Mouse (Mus musculus) hindlimb bud, embryonic 11.5 days (tissue): ENCODE results near the gene Eif4a2.
"Not testable (repeated sequence)": the region's sequence is repeated elsewhere in the genome, so short reads cannot be mapped to it uniquely, and the experiment has no call there.

Experiments used
- DNase-seq: peaks from one replicate; pipeline ENCODE4 v3.0.0-alpha.2; 2012; ENCODE audit warnings: low read depth, low spot score; ENCODE audit errors: extremely low spot score

Gene Eif4a2

GRCm38 (mm10) chr16:23107231-23107942, at the start of gene Eif4a2:
Gene Eif4a2 (plus strand): TSS chr16:23107444.
- DNase-seq, result peak; percentile 93

- DNase-seq, result not testable (repeated sequence)
Observed at GRCm38 (mm10) chr16:23057668-23058447, 49.4 kb upstream of the Eif4a2 start, which contains the start of gene Kng1. Gene Kng1 (plus strand): TSS chr16:23057865.

- not testable (repeated sequence) for DNase-seq
Observed at GRCm38 (mm10) chr16:23059630-23060029, 47.6 kb upstream of the Eif4a2 start.

- not testable (repeated sequence) for DNase-seq
Observed at GRCm38 (mm10) chr16:23060781-23061325, 46.4 kb upstream of the Eif4a2 start.

GRCm38 (mm10) chr16:23077516-23077915, 29.7 kb upstream of the Eif4a2 start:
- not testable (repeated sequence) for DNase-seq

- DNase-seq, result not testable (repeated sequence)
Observed at GRCm38 (mm10) chr16:23087159-23087558, 20.1 kb upstream of the Eif4a2 start.

GRCm38 (mm10) chr16:23087712-23088111, 19.5 kb upstream of the Eif4a2 start:
- not testable (repeated sequence) for DNase-seq

- not testable (repeated sequence) for DNase-seq
Observed at GRCm38 (mm10) chr16:23088491-23088890, 18.8 kb upstream of the Eif4a2 start.

GRCm38 (mm10) chr16:23091345-23091744, 15.9 kb upstream of the Eif4a2 start:
- DNase-seq, result not testable (repeated sequence)

GRCm38 (mm10) chr16:23093321-23093953, 13.8 kb upstream of the Eif4a2 start:
- no peak for DNase-seq

GRCm38 (mm10) chr16:23094136-23094535, 13.1 kb upstream of the Eif4a2 start:
- DNase-seq, result no peak

- DNase-seq, result not testable (repeated sequence)
Observed at GRCm38 (mm10) chr16:23095581-23095980, 11.7 kb upstream of the Eif4a2 start.

GRCm38 (mm10) chr16:23096886-23097285, 10.4 kb upstream of the Eif4a2 start:
- DNase-seq, result not testable (repeated sequence)

GRCm38 (mm10) chr16:23097290-23098104, 9.7 kb upstream of the Eif4a2 start:
- DNase-seq, result not testable (repeated sequence)

GRCm38 (mm10) chr16:23098105-23098452, 9.2 kb upstream of the Eif4a2 start:
- not testable (repeated sequence) for DNase-seq

GRCm38 (mm10) chr16:23099632-23100031, 7.6 kb upstream of the Eif4a2 start:
- no peak for DNase-seq

- no peak for DNase-seq
Observed at GRCm38 (mm10) chr16:23100099-23100575, 7.1 kb upstream of the Eif4a2 start.

- no peak for DNase-seq
Observed at GRCm38 (mm10) chr16:23100613-23101012, 6.6 kb upstream of the Eif4a2 start.

GRCm38 (mm10) chr16:23102340-23103037, 4.8 kb upstream of the Eif4a2 start:
- DNase-seq, result no peak
